Mouse (Mus musculus): Measurements from ENCODE around the gene Ppp1r15a. TPM values are rescaled to one million over a fixed set of nuclear protein-coding genes. Genes with fewer than 3 reads are reported as not detected.
"Not testable (repeated sequence)": the region's sequence is repeated elsewhere in the genome, so short reads cannot be mapped to it uniquely, and the experiment has no call there.

Gene Ppp1r15a
- polyA plus RNA-seq, 1 experiment from 2014 or later, result 24.1 TPM

- Histone ChIP-seq H3K36me3 (peaks cover 27% of the 10 kb centered on the region), H3K27me3 (no peaks in the 10 kb centered on the region), H3K9me3 (no peaks in the 10 kb centered on the region), H3K4me1 (peaks cover 10% of the 10 kb centered on the region), H3K9ac (no peak overlapping the region), H3K4me2 (replicated peaks) (no peak overlapping the region), H3K27ac (no peak overlapping the region), H3K4me3 (no peak overlapping the region)
- WGBS, result 84% methylated on average over 7 of the region's 7 CpGs
- no peak for ATAC-seq (ENCODE audit: insufficient number of reproducible peaks, insufficient read depth, low FRiP score, low TSS enrichment)
Measured at GRCm38 (mm10) chr7:45489578-45489977, 36.5 kb downstream of the Ppp1r15a start.

- Histone ChIP-seq H3K4me2 (replicated peaks) (peak within 1 kb of the TSS; percentile 61), H3K36me3 (peaks cover 17% of the 10 kb centered on the region), H3K9ac (peak within 1 kb of the TSS; percentile 53), H3K9me3 (no peaks in the 10 kb centered on the region), H3K4me3 (peak within 1 kb of the TSS; percentile 42), H3K27ac (peak within 1 kb of the TSS; percentile 83), H3K27me3 (no peaks in the 10 kb centered on the region), H3K4me1 (peaks cover 10% of the 10 kb centered on the region)
- WGBS, result 10% methylated on average over 38 of the region's 38 CpGs
- 0 out of 2 replicates have a peak, but pooled peaks have one; percentile 23 for ATAC-seq (ENCODE audit: insufficient number of reproducible peaks, insufficient read depth, low FRiP score, low TSS enrichment)
Measured at GRCm38 (mm10) chr7:45488293-45489204, 37.5 kb downstream of the Ppp1r15a start, which contains the start of gene Dhdh. Gene Dhdh (minus strand): TSS chr7:45488805.

DNA sequence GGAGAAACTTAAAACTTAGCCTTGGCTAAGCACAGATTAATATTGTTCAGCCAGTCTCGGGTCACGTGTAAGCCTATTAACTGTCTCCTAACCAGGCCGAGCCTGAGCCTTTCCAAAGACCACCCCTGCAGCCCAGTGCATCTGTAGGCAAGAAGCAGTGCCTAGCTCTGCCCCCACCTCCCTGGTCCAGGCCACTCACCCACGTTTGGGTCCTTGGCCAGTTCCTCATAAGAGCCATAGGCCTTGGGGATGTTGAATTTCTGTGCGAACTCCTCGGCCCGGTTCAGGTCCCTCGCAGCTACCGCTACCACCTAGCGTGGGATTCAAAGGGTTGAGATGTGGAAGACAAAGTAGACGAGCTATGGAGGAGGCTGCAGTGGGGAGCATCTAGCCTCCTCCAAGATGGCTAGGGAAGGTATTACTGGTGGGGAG is 38.2 kb downstream of the Ppp1r15a start:
- Histone ChIP-seq H3K36me3 (peaks cover 10% of the 10 kb centered on the region), H3K4me1 (peaks cover 10% of the 10 kb centered on the region), H3K4me2 (replicated peaks) (peak overlapping the region; percentile 61), H3K27me3 (no peaks in the 10 kb centered on the region), H3K27ac (peak overlapping the region; percentile 83), H3K4me3 (peak overlapping the region; percentile 42), H3K9me3 (no peaks in the 10 kb centered on the region), H3K9ac (peak overlapping the region; percentile 53; the same call in 1 of the 2 replicates)
- WGBS, result 22% methylated on average over 11 of the region's 11 CpGs
- ATAC-seq (ENCODE audit: insufficient number of reproducible peaks, insufficient read depth, low FRiP score, low TSS enrichment), result 0 out of 2 replicates have a peak, but pooled peaks have one; percentile 18

DNA sequence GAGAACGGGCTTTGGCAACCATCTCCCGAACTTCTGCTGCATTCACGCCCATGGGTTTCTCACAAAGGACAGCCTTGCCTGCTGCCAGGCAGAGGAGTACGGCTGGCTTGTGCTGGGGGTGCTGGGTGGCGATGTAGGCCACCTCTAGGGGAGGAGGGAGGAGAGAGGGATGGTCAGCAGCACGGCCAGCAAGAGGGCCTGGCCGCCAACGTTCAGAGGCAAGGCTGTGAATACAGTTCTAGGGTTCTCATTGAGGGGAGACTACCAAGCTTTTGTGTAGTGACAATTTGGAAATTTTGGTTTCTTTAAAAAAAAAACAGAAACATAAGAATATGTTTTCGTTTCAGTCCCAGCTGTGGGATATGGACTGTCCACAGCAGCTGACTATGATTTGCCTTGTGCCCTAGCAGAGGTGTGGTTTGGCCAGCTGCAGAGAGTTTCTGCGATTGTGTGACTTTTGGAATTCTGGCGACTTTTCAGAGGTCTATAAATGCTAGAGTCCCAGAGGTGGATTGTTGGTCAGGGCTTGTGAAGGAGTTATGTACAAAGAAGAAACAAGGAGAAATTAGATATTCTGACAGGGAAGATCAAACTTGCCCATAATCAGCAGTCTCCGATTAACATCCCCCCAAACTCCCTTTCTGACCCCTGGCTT is 39.2 kb downstream of the Ppp1r15a start, which contains the start of gene Gm45808:
Gm45808 (minus strand) TSS at position 51 of the 655 bp plus-strand sequence.
- Histone ChIP-seq H3K27me3 (no peaks in the 10 kb centered on the region), H3K27ac (0 out of 2 replicates have a peak within 1 kb of the TSS, but pooled peaks have one; percentile 30), H3K9me3 (no peaks in the 10 kb centered on the region), H3K4me3 (no peak within 1 kb of the TSS), H3K4me1 (peaks cover 10% of the 10 kb centered on the region), H3K9ac (no peak within 1 kb of the TSS), H3K4me2 (replicated peaks) (no peak within 1 kb of the TSS), H3K36me3 (peaks cover under 1% of the 10 kb centered on the region; the same call in 1 of the 2 replicates)
- ATAC-seq (ENCODE audit: insufficient number of reproducible peaks, insufficient read depth, low FRiP score, low TSS enrichment), result no peak
- 77% methylated on average over 12 of the region's 12 CpGs for WGBS

DNA sequence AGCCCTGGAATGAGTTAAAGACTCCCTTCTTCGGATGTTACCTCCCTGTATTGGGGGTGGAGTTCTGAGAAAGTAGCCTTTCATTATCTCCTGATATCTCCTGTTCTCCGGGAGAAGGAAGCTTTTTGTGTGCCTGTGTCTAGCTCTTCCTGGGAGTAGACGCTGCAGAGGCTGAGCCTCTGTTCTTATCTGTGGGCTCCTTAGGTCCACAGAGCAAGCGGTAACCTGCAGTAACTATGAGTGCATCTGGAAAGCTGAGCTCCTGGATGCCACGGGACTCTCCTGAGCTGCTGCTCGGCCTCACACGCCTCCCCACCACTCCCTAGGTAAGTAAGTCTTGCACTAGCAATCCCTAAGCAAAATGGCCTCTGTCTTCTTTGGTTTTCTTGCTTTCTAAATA is 39.9 kb downstream of the Ppp1r15a start:
- no peaks in the 10 kb centered on the region for H3K9me3 ChIP-seq
- H3K9ac ChIP-seq, result no peak overlapping the region
- H3K27me3 ChIP-seq, result no peaks in the 10 kb centered on the region
- H3K36me3 ChIP-seq, result no peaks in the 10 kb centered on the region
- H3K27ac ChIP-seq, result no peak overlapping the region
- peaks cover 8% of the 10 kb centered on the region for H3K4me1 ChIP-seq
- no peak overlapping the region for H3K4me2 ChIP-seq (replicated peaks)
- no peak for ATAC-seq (ENCODE audit: insufficient number of reproducible peaks, insufficient read depth, low FRiP score, low TSS enrichment)
- H3K4me3 ChIP-seq, result no peak overlapping the region
- WGBS, result 72% methylated on average over 7 of the region's 7 CpGs

DNA sequence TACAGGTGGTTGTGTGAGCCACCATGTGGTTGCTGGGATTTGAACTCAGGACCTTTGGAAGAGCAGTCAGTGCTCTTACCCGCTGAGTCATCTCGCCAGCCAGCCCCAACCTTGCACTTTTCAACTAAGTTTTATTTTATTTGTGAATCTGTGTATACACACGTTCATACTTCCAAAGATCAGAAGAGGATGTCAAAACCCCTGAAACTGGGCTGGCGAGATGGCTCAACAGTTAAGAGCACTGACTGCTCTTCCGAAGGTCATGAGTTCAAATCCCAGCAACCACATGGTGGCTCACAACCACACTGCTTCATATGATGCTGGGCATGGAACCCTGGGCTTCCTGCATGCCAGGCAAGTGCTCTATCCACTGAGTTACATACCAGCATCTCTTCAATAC is 41.1 kb downstream of the Ppp1r15a start:
- not testable (repeated sequence) for H3K36me3 ChIP-seq; H3K4me2 ChIP-seq (replicated peaks); H3K9ac ChIP-seq; H3K27ac ChIP-seq; H3K4me3 ChIP-seq; ATAC-seq (ENCODE audit: insufficient number of reproducible peaks, insufficient read depth, low FRiP score, low TSS enrichment); H3K9me3 ChIP-seq; H3K4me1 ChIP-seq; H3K27me3 ChIP-seq
- 94% methylated on average over 5 of the region's 5 CpGs for WGBS

DNA sequence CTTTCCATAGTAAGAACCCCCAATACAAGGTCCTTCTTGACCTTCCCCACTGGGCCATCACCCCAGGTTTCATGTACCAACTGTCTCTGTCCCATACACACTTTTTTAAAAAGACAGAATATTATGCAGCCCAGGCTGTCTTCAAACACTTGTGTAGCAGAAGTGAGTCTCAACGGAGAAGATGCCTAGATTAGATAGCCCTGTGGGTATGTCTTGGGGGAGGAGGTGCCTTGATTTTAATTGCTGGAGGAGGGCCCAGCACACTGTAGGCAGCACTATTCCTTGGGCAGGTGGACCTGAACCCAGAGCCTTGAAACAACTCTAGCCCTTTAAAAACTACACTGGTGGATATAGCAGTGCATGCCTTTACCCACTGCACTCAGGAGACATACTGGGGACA is 43.9 kb downstream of the Ppp1r15a start:
- H3K4me3 ChIP-seq, result no peak overlapping the region
- 83% methylated on average over 1 of the region's 1 CpGs for WGBS
- H3K9ac ChIP-seq, result no peak overlapping the region
- H3K27me3 ChIP-seq, result no peaks in the 10 kb centered on the region
- no peaks in the 10 kb centered on the region for H3K4me1 ChIP-seq
- H3K4me2 ChIP-seq (replicated peaks), result no peak overlapping the region
- ATAC-seq (ENCODE audit: insufficient number of reproducible peaks, insufficient read depth, low FRiP score, low TSS enrichment), result no peak
- no peaks in the 10 kb centered on the region for H3K36me3 ChIP-seq
- no peaks in the 10 kb centered on the region for H3K9me3 ChIP-seq
- no peak overlapping the region for H3K27ac ChIP-seq

DNA sequence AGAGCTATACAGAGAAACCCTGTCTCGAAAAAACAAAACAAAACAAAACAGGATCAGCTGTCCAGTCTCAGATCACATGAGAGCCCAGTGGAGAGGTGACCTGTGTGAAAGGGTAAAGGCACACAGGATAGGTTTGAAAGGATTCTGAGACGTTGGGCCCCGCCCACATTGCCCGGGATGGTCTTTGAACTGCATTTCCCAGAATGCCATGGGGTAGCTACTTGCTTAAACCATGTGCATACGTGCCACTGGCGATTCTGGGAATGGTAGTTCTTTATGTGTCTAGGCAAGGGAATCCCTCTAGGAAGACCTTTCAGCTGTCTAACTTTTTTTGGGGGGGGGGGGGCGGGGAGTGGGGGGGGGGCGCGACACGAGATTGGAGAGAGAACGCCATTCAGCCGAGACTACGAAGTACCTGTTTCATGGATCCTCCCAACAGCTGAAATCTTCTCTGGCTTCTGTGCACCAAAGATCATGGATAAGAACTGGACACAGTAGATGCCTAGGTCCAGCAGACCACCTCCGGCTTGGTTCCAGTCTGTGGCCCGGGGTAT is 44.6 kb downstream of the Ppp1r15a start, which contains the start of gene Tulp2:
Tulp2 (plus strand) TSS at position 504 of the 554 bp plus-strand sequence.
- no peak within 1 kb of the TSS for H3K27ac ChIP-seq
- H3K9ac ChIP-seq, result no peak within 1 kb of the TSS
- H3K27me3 ChIP-seq, result no peaks in the 10 kb centered on the region
- no peaks in the 10 kb centered on the region for H3K9me3 ChIP-seq
- H3K4me3 ChIP-seq, result no peak within 1 kb of the TSS
- H3K4me2 ChIP-seq (replicated peaks), result no peak within 1 kb of the TSS
- peak; percentile 48; the same call in 1 of the 2 replicates for ATAC-seq (ENCODE audit: insufficient number of reproducible peaks, insufficient read depth, low FRiP score, low TSS enrichment)
- 55% methylated on average over 13 of the region's 15 CpGs for WGBS
- H3K36me3 ChIP-seq, result no peaks in the 10 kb centered on the region
- no peaks in the 10 kb centered on the region for H3K4me1 ChIP-seq

GRCm38 (mm10) chr7:45480310-45480709 is 45.8 kb downstream of the Ppp1r15a start:
- H3K4me1 ChIP-seq; H3K9ac ChIP-seq; H3K27me3 ChIP-seq; H3K27ac ChIP-seq; H3K4me3 ChIP-seq; ATAC-seq (ENCODE audit: insufficient number of reproducible peaks, insufficient read depth, low FRiP score, low TSS enrichment); H3K9me3 ChIP-seq; H3K36me3 ChIP-seq; H3K4me2 ChIP-seq (replicated peaks): not testable (repeated sequence)
- 79% methylated on average over 4 of the region's 4 CpGs for WGBS

- H3K36me3 ChIP-seq, result no peaks in the 10 kb centered on the region
- WGBS, result 92% methylated on average over 7 of the region's 7 CpGs
- no peaks in the 10 kb centered on the region for H3K27me3 ChIP-seq
- no peaks in the 10 kb centered on the region for H3K9me3 ChIP-seq
- H3K4me3 ChIP-seq, result no peak overlapping the region
- no peak overlapping the region for H3K27ac ChIP-seq
- no peaks in the 10 kb centered on the region for H3K4me1 ChIP-seq
- no peak overlapping the region for H3K4me2 ChIP-seq (replicated peaks)
- no peak for ATAC-seq (ENCODE audit: insufficient number of reproducible peaks, insufficient read depth, low FRiP score, low TSS enrichment)
- H3K9ac ChIP-seq, result no peak overlapping the region
Measured at GRCm38 (mm10) chr7:45478774-45479173, 47.3 kb downstream of the Ppp1r15a start.

DNA sequence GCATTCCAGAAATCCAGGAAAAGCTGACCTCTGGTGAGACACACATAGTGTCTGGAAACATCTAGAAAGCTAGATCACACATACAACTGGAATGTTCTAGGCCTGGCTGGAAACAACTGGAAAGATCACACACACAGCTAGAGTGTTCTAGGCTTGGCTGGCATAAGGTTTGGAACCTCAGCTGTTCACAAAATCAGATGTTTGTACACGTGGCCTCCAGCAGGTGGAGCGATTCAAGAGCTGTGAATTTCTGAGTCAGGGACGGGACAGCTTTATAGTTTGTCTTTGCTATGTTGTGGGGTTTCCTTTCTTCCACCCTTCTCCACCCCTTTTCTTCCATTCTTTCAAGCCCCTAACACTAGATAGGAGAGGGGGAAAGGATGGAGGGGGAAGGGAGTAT is 49.1 kb downstream of the Ppp1r15a start:
- no peak overlapping the region for H3K4me2 ChIP-seq (replicated peaks)
- H3K4me3 ChIP-seq, result no peak overlapping the region
- H3K9ac ChIP-seq, result no peak overlapping the region
- ATAC-seq (ENCODE audit: insufficient number of reproducible peaks, insufficient read depth, low FRiP score, low TSS enrichment), result no peak
- no peak overlapping the region for H3K27ac ChIP-seq
- H3K36me3 ChIP-seq, result no peaks in the 10 kb centered on the region
- H3K27me3 ChIP-seq, result no peaks in the 10 kb centered on the region
- no peaks in the 10 kb centered on the region for H3K4me1 ChIP-seq
- H3K9me3 ChIP-seq, result no peaks in the 10 kb centered on the region
- WGBS, result 12% methylated on average over 3 of the region's 3 CpGs

Data from embryonic facial prominence, embryonic 12.5 days (tissue).